8 mouse cellular contexts compared by ENCODE assay signal in the genomic region with DNA sequence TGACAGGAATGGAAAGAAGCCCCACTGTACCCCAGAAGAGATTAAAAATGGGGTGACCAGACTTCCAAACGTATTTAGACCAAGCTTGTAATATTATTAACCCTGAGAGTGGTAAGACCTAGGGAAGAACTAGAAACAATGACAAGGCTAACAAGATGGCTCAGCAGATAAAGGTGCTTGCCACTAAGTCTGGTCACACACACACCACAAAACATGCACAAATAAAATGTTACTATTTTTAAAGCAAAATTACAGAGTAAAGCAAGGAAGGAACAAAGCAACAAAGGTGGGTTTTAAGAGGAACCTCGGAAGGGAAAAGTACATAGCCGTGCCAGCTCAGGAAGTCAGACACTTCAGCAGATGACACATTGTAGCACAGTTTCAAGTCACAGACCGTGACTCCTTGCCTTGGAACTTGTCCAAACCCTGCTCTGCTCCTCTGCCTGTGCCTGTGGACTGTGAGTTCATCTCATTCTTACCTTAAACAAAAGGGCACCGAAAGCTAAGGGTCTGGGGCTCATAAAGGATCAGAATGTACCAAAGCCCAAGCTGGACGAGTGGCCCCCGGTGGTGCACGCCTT. TPM values are rescaled to one million over a fixed set of nuclear protein-coding genes. Genes with fewer than 3 reads are reported as not detected.
A peak's percentile ranks its signal among the peaks of the same experiment; 100 is the strongest.
DNase-seq lines count a peak whose midpoint lies in the region; ATAC-seq lines count a peak whose summit lies in the region.
"Had no signal": no experiment of that assay in that cellular context is flagged by ENCODE, and none has a peak within 500 bp of the region (broad histone marks: within the 10 kb centered on the region; RNA-seq: fewer than 3 reads in every experiment).

No protein-coding gene starts in this region.

- no peak overlapping the region for H3K4me3 ChIP-seq in neural tube, embryonic 12.5 days
- H3K4me3 ChIP-seq in hindbrain, embryonic 13.5 days = peak overlapping the region; percentile 7; the same call in 1 of the 2 replicates
- H3K4me3 ChIP-seq: limb, embryonic 13.5 days had no signal

- H3K9ac ChIP-seq in neural tube, embryonic 12.5 days = no peak overlapping the region
- H3K9ac ChIP-seq in hindbrain, embryonic 13.5 days = peak overlapping the region; percentile 47
- H3K9ac ChIP-seq: limb, embryonic 13.5 days had no signal

- no peaks in the 10 kb centered on the region for H3K27me3 ChIP-seq in neural tube, embryonic 12.5 days (replicated peaks)
- H3K27me3 ChIP-seq in hindbrain, embryonic 13.5 days = no peaks in the 10 kb centered on the region
- H3K27me3 ChIP-seq: limb, embryonic 13.5 days had no signal

- no peak overlapping the region for H3K27ac ChIP-seq in neural tube, embryonic 12.5 days
- H3K27ac ChIP-seq in hindbrain, embryonic 13.5 days = peak overlapping the region; percentile 64
- H3K27ac ChIP-seq: limb, embryonic 13.5 days had no signal

- H3K36me3 ChIP-seq in neural tube, embryonic 12.5 days = peaks cover 5% of the 10 kb centered on the region
- peaks cover 12% of the 10 kb centered on the region for H3K36me3 ChIP-seq in hindbrain, embryonic 13.5 days

- no peak for ATAC-seq in neural tube, embryonic 12.5 days (ENCODE audit: low FRiP score, low read depth)
- ATAC-seq in hindbrain, embryonic 13.5 days (ENCODE audit: low FRiP score) = no peak
- peak; percentile 13; the same call in 1 of the 2 replicates for ATAC-seq in megakaryocyte progenitor cell, adult 5-6 weeks (replicated peaks; ENCODE audit: poor library complexity)

- peak overlapping the region; percentile 23; the same call in 1 of the 2 replicates for H3K4me2 ChIP-seq in neural tube, embryonic 12.5 days (replicated peaks)
- H3K4me2 ChIP-seq in hindbrain, embryonic 13.5 days = peak overlapping the region; percentile 80; the same call in 1 of the 2 replicates
- H3K4me2 ChIP-seq: limb, embryonic 13.5 days had no signal

- 55% methylated on average over 8 of the region's 8 CpGs for WGBS in neural tube, embryonic 12.5 days
- 57% methylated on average over 8 of the region's 8 CpGs for WGBS in hindbrain, embryonic 13.5 days

- no peak for DNase-seq in neural tube, embryonic 10.5 days (ENCODE audit: extremely low spot score, low spot score)
- peak; percentile 69 for DNase-seq in adrenal gland, adult 8-10 months
- no peak for DNase-seq in layer of hippocampus, adult 8-10 months (ENCODE audit: low spot score in 2 of 2)
- no peak for DNase-seq in layer of hippocampus, adult 11-12 months (ENCODE audit: low spot score)

- no peaks in the 10 kb centered on the region for H3K9me3 ChIP-seq in neural tube, embryonic 12.5 days
- no peaks in the 10 kb centered on the region for H3K9me3 ChIP-seq in hindbrain, embryonic 13.5 days
- H3K9me3 ChIP-seq: limb, embryonic 13.5 days had no signal

- peaks cover 5% of the 10 kb centered on the region for H3K4me1 ChIP-seq in neural tube, embryonic 12.5 days
- H3K4me1 ChIP-seq in hindbrain, embryonic 13.5 days (replicated peaks) = peaks cover 43% of the 10 kb centered on the region

RNA-seq across cellular contexts. Expression of a gene that starts 3.1 kb away (rescaled TPM):
- 12.4 and 14.8 TPM in 2 replicates for polyA plus RNA-seq in neural tube, embryonic 12.5 days (2016; fragmentation: Nextera tagmentation; extraction: Ambion mirVana)
- total RNA-seq in adrenal gland, adult 8-10 months (2022) = 1 to 10 TPM; 4.9 to 9.5 (median 6.3) TPM
- polyA plus RNA-seq in hindbrain, embryonic 13.5 days (2015; fragmentation: Nextera tagmentation; extraction: Ambion mirVana) = 15.5 and 15.6 TPM in 2 replicates
- total RNA-seq in megakaryocyte progenitor cell, adult 5-6 weeks (2015) = 6.4 and 7.9 TPM in 2 replicates
- total RNA-seq in megakaryocyte progenitor cell, adult 5-6 weeks (2017) = 4.0 and 5.7 TPM in 2 replicates
- 10 to 100 TPM; 13.5 to 17.6 (median 14.6) TPM for total RNA-seq in layer of hippocampus, adult 8-10 months (2022)

RNA-seq across cellular contexts. Expression of a gene that starts 17.9 kb away (rescaled TPM):
- 50.7 and 54.1 TPM in 2 replicates for polyA plus RNA-seq in neural tube, embryonic 12.5 days (2016; fragmentation: Nextera tagmentation; extraction: Ambion mirVana)
- 10 to 100 TPM; 44.9 to 56.7 (median 50.0) TPM for total RNA-seq in adrenal gland, adult 8-10 months (2022)
- 52.7 and 52.8 TPM in 2 replicates for polyA plus RNA-seq in hindbrain, embryonic 13.5 days (2015; fragmentation: Nextera tagmentation; extraction: Ambion mirVana)
- 36.9 and 37.6 TPM in 2 replicates for total RNA-seq in megakaryocyte progenitor cell, adult 5-6 weeks (2015)
- 29.7 and 34.0 TPM in 2 replicates for total RNA-seq in megakaryocyte progenitor cell, adult 5-6 weeks (2017)
- 10 to 100 TPM; 40.0 to 50.0 (median 46.8) TPM for total RNA-seq in layer of hippocampus, adult 8-10 months (2022)

RNA-seq across cellular contexts. Expression of a gene that starts 37.4 kb away (rescaled TPM):
- polyA plus RNA-seq in neural tube, embryonic 12.5 days (2016; fragmentation: Nextera tagmentation; extraction: Ambion mirVana) = 44.2 and 46.8 TPM in 2 replicates
- total RNA-seq in adrenal gland, adult 8-10 months (2022) = 100 to 1,000 TPM; 155 to 174 (median 159) TPM
- polyA plus RNA-seq in hindbrain, embryonic 13.5 days (2015; fragmentation: Nextera tagmentation; extraction: Ambion mirVana) = 22.0 and 23.1 TPM in 2 replicates
- total RNA-seq in megakaryocyte progenitor cell, adult 5-6 weeks (2015) = 196 and 217 TPM in 2 replicates
- total RNA-seq in megakaryocyte progenitor cell, adult 5-6 weeks (2017) = 196 and 233 TPM in 2 replicates
- 10 to 100 TPM; 27.7 to 42.7 (median 35.3) TPM for total RNA-seq in layer of hippocampus, adult 8-10 months (2022)
